Mouse (Mus musculus) hindbrain, embryonic 12.5 days (tissue): ENCODE results near the gene Fam214a. TPM values are rescaled to one million over a fixed set of nuclear protein-coding genes. Genes with fewer than 3 reads are reported as not detected.
A peak's percentile ranks its signal among the peaks of the same experiment; 100 is the strongest.

ENCODE experiments used
- ATAC-seq: fragments of 200-750 bp; cut with Nextera tagmentation; 2 replicates; pipeline ENCODE4 v1.8.0; 2017; ENCODE audit warnings: moderate TSS enrichment; ENCODE audit not compliant: low FRiP score
- H3K27ac ChIP-seq: fragments of 300-500 bp; sonication (generic); 2 replicates; pipeline ENCODE4 v1.5.1; 2016; ENCODE audit warnings: mild to moderate bottlenecking
- H3K27me3 ChIP-seq: fragments of 300-500 bp; sonication (generic); 2 replicates; pipeline ENCODE4 v1.6.1; 2016; ENCODE audit warnings: mild to moderate bottlenecking
- H3K36me3 ChIP-seq: fragments of 300-500 bp; sonication (generic); 2 replicates; pipeline ENCODE4 v1.6.1; 2016; ENCODE audit warnings: mild to moderate bottlenecking
- H3K4me1 ChIP-seq: fragments of 300-500 bp; sonication (generic); 2 replicates; pipeline ENCODE4 v1.6.1; 2016
- H3K4me2 ChIP-seq: fragments of 300-500 bp; sonication (generic); replicated peaks from 2 replicates; pipeline ENCODE4 v1.6.1; 2016; ENCODE audit warnings: mild to moderate bottlenecking
- H3K4me3 ChIP-seq: fragments of 300-500 bp; sonication (generic); 2 replicates; pipeline ENCODE4 v1.5.1; 2016; ENCODE audit warnings: mild to moderate bottlenecking
- H3K9ac ChIP-seq: fragments of 300-500 bp; sonication (generic); 2 replicates; pipeline ENCODE4 v1.6.1; 2016; ENCODE audit warnings: mild to moderate bottlenecking, moderate library complexity
- H3K9me3 ChIP-seq: fragments of 300-500 bp; sonication (generic); replicated peaks from 2 replicates; pipeline ENCODE4 v1.6.1; 2016; ENCODE audit warnings: mild to moderate bottlenecking
- WGBS: fragments of 180-500 bp; shearing (Covaris S2); methylation state at CpG from one replicate; pipeline ENCODE4 v1.1.7; 2016; 5-methylcytosine and 5-hydroxymethylcytosine counted together
- polyA plus RNA-seq: library from polyadenylated mRNA; unstranded; fragments of >200 nt; fragmentation: Nextera tagmentation; extraction: Ambion mirVana; gene quantifications from 2 replicates; pipeline ENCODE4 v1.2.1, GENCODE M21; 2016

Gene Fam214a
- polyA plus RNA-seq, 1 experiment from 2014 or later: 26.8 TPM

DNA sequence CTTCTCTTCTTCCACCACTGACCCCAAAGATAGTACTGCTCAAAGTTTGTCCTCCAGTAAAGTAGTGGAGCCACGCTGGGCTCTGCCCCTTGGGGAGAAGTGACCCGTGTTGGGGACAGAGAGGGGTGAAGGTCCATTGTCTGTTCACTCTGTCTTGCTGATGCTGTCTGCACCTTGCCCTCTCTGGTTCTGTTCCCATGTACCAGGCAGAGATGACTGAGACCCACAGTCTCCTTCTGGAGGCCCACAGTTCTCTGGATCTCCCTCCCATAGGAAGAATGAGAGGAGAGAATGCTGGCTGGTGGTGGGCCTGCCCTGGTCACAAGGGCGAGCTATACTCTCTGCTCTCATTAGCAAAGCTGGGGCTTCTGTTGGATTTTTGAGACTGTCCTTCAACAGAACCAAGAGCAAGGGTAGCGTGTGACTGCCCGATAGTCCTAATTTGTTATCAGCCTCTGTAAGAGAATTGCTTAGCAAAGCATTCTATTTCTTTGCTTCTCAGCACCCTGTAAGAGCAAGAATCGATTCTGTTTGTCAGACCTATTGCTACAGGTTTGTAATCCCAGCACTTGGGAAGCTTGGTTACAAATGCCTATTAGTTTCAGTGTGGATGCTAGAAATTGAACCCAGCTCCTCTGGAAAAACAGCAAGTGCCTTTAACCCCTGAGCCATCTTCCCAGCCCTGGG is 29.2 kb upstream of the Fam214a start:
- ATAC-seq: no peak
- peaks cover 14% of the 10 kb centered on the region for H3K4me1 ChIP-seq
- 80% methylated on average over 6 of the region's 6 CpGs for WGBS
- H3K9me3 ChIP-seq: no peaks in the 10 kb centered on the region
- no peak overlapping the region for H3K9ac ChIP-seq
- no peak overlapping the region for H3K27ac ChIP-seq
- no peak overlapping the region for H3K4me2 ChIP-seq
- peaks cover 4% of the 10 kb centered on the region for H3K27me3 ChIP-seq
- H3K36me3 ChIP-seq: no peaks in the 10 kb centered on the region
- H3K4me3 ChIP-seq: no peak overlapping the region

- ATAC-seq: peak; percentile 72
- Histone ChIP-seq H3K4me3 (no peak overlapping the region), H3K36me3 (no peaks in the 10 kb centered on the region), H3K4me2 (no peak overlapping the region), H3K9ac (no peak overlapping the region), H3K27ac (peak overlapping the region; percentile 45), H3K9me3 (no peaks in the 10 kb centered on the region), H3K4me1 (peaks cover 14% of the 10 kb centered on the region), H3K27me3 (peaks cover 4% of the 10 kb centered on the region)
- WGBS: 34% methylated on average over 10 of the region's 10 CpGs
These were observed 27.4 kb upstream of the Fam214a start for GRCm38 (mm10) chr9:74925220-74925769.

- H3K9me3 ChIP-seq: no peaks in the 10 kb centered on the region
- no peak overlapping the region for H3K9ac ChIP-seq
- no peak overlapping the region for H3K27ac ChIP-seq
- H3K4me3 ChIP-seq: no peak overlapping the region
- no peaks in the 10 kb centered on the region for H3K36me3 ChIP-seq
- WGBS: 92% methylated on average over 4 of the region's 4 CpGs
- H3K4me2 ChIP-seq: no peak overlapping the region
- no peak for ATAC-seq
- peaks cover 7% of the 10 kb centered on the region for H3K4me1 ChIP-seq
- H3K27me3 ChIP-seq: no peaks in the 10 kb centered on the region
These were observed 22.7 kb upstream of the Fam214a start for GRCm38 (mm10) chr9:74929981-74930423.

- no peaks in the 10 kb centered on the region for H3K36me3 ChIP-seq
- no peak overlapping the region for H3K4me2 ChIP-seq
- no peaks in the 10 kb centered on the region for H3K27me3 ChIP-seq
- no peak overlapping the region for H3K9ac ChIP-seq
- H3K4me1 ChIP-seq: peaks cover under 1% of the 10 kb centered on the region
- ATAC-seq: no peak
- no peak overlapping the region for H3K27ac ChIP-seq
- H3K4me3 ChIP-seq: no peak overlapping the region
- WGBS: 88% methylated on average over 5 of the region's 5 CpGs
- no peaks in the 10 kb centered on the region for H3K9me3 ChIP-seq
These were observed 22.0 kb upstream of the Fam214a start for GRCm38 (mm10) chr9:74930653-74931052.

GRCm38 (mm10) chr9:74935289-74935688 is 17.4 kb upstream of the Fam214a start:
- Histone ChIP-seq H3K9ac (no peak overlapping the region), H3K27ac (no peak overlapping the region), H3K27me3 (no peaks in the 10 kb centered on the region), H3K4me1 (no peaks in the 10 kb centered on the region), H3K9me3 (no peaks in the 10 kb centered on the region), H3K4me2 (no peak overlapping the region), H3K4me3 (no peak overlapping the region), H3K36me3 (no peaks in the 10 kb centered on the region)
- WGBS: 91% methylated on average over 3 of the region's 3 CpGs
- no peak for ATAC-seq

DNA sequence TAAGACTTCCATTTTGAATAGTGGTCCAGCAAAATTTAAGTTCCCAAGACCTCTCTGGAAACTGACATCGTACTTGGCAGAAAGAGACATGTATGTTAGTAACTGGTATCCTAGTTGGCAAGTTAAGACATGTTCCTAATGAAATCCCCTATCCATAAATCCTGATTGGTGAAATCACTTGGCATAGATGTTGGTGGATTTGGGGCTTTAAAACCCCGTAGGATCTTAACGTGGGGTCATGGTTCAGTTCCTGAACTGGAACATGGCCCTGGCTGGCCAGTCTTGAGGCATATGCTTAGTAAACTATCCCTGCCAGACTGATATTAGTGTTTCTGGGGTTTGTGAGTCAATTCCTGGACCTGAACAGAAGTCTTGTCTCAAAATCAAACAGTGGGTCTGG is 14.9 kb upstream of the Fam214a start:
- ATAC-seq: no peak
- Histone ChIP-seq H3K9ac (no peak overlapping the region), H3K4me1 (no peaks in the 10 kb centered on the region), H3K4me2 (no peak overlapping the region), H3K27ac (no peak overlapping the region), H3K9me3 (no peaks in the 10 kb centered on the region), H3K27me3 (no peaks in the 10 kb centered on the region), H3K36me3 (no peaks in the 10 kb centered on the region), H3K4me3 (no peak overlapping the region)
- 92% methylated on average over 3 of the region's 3 CpGs for WGBS

DNA sequence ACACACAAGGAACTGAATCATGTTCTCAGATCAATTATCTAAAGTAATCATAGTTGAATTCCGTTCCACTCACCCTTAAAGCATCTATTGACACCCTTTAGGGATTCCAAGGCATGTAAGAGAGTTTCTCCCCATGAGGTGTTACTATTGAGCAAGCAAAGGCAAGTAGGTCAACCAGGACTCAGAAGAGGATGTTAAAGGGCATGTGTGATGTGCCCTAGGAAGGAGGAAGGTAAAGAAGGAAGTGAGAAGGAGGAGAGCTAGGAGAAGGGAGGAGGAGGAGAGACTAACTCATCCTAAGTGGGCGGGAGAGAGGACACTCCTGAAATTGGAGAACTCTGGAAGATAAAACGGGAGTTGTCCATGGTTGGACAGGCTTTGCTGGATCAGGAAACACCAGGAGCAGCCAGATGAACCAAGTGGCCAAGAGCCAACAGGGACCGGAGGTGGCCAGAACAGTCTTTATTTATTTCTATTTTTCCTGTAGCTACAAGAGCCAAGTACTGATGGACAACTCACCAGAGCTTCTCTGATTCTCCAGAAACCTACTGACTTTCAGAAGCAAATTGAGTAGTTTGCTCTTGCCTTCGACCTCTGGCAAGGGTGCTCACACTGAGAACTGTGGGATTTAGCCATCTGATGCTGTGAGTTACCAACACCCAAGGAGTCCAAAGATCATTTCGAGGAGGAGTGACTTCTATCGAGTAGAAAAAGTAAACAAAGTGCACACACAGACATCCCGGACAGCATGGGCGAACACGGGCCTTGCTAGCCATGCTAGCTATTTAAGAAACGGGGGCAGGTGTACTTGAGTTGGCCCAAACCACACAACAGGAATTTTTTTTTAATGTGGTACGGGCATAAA is 13.8 kb upstream of the Fam214a start:
- Histone ChIP-seq H3K4me2 (no peak overlapping the region), H3K9ac (no peak overlapping the region), H3K27ac (no peak overlapping the region), H3K27me3 (no peaks in the 10 kb centered on the region), H3K4me1 (no peaks in the 10 kb centered on the region), H3K36me3 (no peaks in the 10 kb centered on the region), H3K4me3 (no peak overlapping the region), H3K9me3 (no peaks in the 10 kb centered on the region)
- no peak for ATAC-seq
- 88% methylated on average over 12 of the region's 12 CpGs for WGBS

DNA sequence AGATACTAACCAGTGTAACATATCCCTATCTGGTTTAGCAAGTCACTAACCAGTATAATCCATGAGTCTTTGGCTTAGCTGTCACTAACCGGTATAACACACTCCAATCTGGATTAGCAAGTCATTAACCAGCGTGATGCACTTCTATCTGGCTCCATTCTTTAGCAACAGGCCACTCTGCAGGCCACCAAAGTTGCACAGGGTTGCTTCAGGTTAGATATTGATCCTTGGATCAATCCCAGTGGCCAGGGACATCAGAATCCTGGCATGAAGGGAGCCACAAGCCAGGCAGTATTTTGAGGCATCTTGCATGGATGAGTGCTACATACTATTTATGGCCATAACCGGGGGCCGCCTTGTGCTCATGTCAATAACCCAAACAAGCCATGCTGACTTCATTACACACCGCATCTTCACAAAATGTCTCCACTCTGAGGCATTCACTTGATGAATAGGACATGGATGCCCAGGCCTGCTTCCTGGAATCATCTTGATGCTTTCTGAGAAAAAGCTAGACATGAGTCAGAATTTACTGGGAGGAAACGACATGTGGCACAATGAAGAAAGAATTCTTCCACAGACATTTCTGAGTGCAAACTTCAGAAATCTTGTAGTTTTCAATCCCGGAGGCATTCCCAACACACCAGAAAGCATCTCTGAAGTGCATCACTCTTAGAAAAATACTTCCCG is 5.8 kb upstream of the Fam214a start:
- 87% methylated on average over 8 of the region's 8 CpGs for WGBS
- no peaks in the 10 kb centered on the region for H3K9me3 ChIP-seq
- H3K36me3 ChIP-seq: no peaks in the 10 kb centered on the region

GRCm38 (mm10) chr9:74951491-74951890 is 1.2 kb upstream of the Fam214a start:
- no peak for ATAC-seq
- Histone ChIP-seq H3K9me3 (no peaks in the 10 kb centered on the region), H3K4me2 (no peak overlapping the region), H3K4me3 (no peak overlapping the region), H3K36me3 (peaks cover 4% of the 10 kb centered on the region; the same call in 1 of the 2 replicates), H3K4me1 (peaks cover 15% of the 10 kb centered on the region), H3K9ac (no peak overlapping the region), H3K27me3 (no peaks in the 10 kb centered on the region), H3K27ac (no peak overlapping the region)
- 35% methylated on average over 3 of the region's 3 CpGs for WGBS

More for the DNA sequence above, 5.8 kb upstream of the Fam214a start:
- no peak for ATAC-seq
- Histone ChIP-seq H3K9ac (no peak overlapping the region), H3K4me2 (no peak overlapping the region), H3K27ac (no peak overlapping the region), H3K4me1 (no peaks in the 10 kb centered on the region), H3K27me3 (no peaks in the 10 kb centered on the region), H3K4me3 (no peak overlapping the region)

- Histone ChIP-seq H3K36me3 (peaks cover 4% of the 10 kb centered on the region; the same call in 1 of the 2 replicates), H3K4me3 (peak overlapping the region; percentile 91), H3K27me3 (no peaks in the 10 kb centered on the region), H3K27ac (peak overlapping the region; percentile 96), H3K9ac (peak overlapping the region; percentile 47; the same call in 1 of the 2 replicates), H3K9me3 (no peaks in the 10 kb centered on the region), H3K4me2 (peak overlapping the region; percentile 93), H3K4me1 (peaks cover 15% of the 10 kb centered on the region)
- no peak for ATAC-seq
- 49% methylated on average over 5 of the region's 5 CpGs for WGBS
These were observed 578 bp upstream of the Fam214a start for GRCm38 (mm10) chr9:74952106-74952505.

- Histone ChIP-seq H3K4me3 (peak overlapping the region; percentile 91), H3K9me3 (no peaks in the 10 kb centered on the region), H3K4me1 (peaks cover 15% of the 10 kb centered on the region), H3K27me3 (no peaks in the 10 kb centered on the region), H3K9ac (peak overlapping the region; percentile 94), H3K27ac (peak overlapping the region; percentile 96), H3K36me3 (peaks cover 13% of the 10 kb centered on the region), H3K4me2 (peak overlapping the region; percentile 93)
- 7% methylated on average over 31 of the region's 31 CpGs for WGBS
- ATAC-seq: no peak
These were observed 728 bp downstream of the Fam214a start for GRCm38 (mm10) chr9:74953265-74953958.
